Mouse (Mus musculus) activated CD4-positive, CD25-positive, alpha-beta regulatory T cell (primary cell): ENCODE data around the gene Sirpb1c. TPM values are rescaled to one million over a fixed set of nuclear protein-coding genes. Genes with fewer than 3 reads are reported as not detected.

Experiments
- polyA plus RNA-seq, 2 experiments: library from polyadenylated mRNA; unstranded; fragments of 100-300 nt; shearing (Covaris generic); gene quantifications; one replicate each; pipeline ENCODE4 v1.2.1; 2017

Gene Sirpb1c
- under 1 TPM; 0.28 to 0.31 TPM for polyA plus RNA-seq

GRCm38 (mm10) chr3:15848280-15848679 lies at the start of gene Sirpb1c:
Gene Sirpb1c (minus strand): TSS chr3:15848528.

Other genes starting within 250 kb of the Sirpb1c start
- gene Gm5150, start 157.9 kb upstream of the Sirpb1c start, polyA plus RNA-seq: under 1 TPM in 1 of 2 experiments, not detected in 1; 0.24 TPM